Mouse (Mus musculus) heart, adult 2 months (tissue): ENCODE measurements at regions not wholly inside any gene's neighbourhood (a gene's known extent, or its start where the extent isn't known, plus 50 kb on each side); places are given as distances from the start of the nearest gene placed in this dataset.

Experiments used
- CTCF ChIP-seq: fragments of 200-600 bp; IDR thresholded peaks from 2 replicates; pipeline ENCODE4 v1.8.1; 2022; ENCODE audit warnings: antibody characterized with exemption, mild to moderate bottlenecking, moderate library complexity
- POLR2A ChIP-seq: fragments of 200-500 bp; IDR thresholded peaks from 2 replicates; pipeline ENCODE4 v1.6.1; 2011; ENCODE audit warnings: mild to moderate bottlenecking, low read depth, low read length, control low read depth; ENCODE audit not compliant: insufficient read depth

GRCm38 (mm10) chr14:16897747-16898544 lies 79.0 kb upstream of the Rarb start:
- TF ChIP-seq POLR2A (no peak), CTCF (no peak)
